Mouse (Mus musculus) MEL-GATA-1-ER (cell line): ENCODE measurements around the gene Olfr452.

Source experiments
- DNase-seq: peaks from one replicate; pipeline ENCODE4 v3.0.0-alpha.2; 2012; ENCODE audit warnings: low read depth; ENCODE audit errors: extremely low read depth

The Olfr452 gene

GRCm38 (mm10) chr6:42784793-42785192 is at the start of gene Olfr452:
Gene Olfr452, plus strand, starts transcription at chr6:42785093.
- DNase-seq: no peak

DNA sequence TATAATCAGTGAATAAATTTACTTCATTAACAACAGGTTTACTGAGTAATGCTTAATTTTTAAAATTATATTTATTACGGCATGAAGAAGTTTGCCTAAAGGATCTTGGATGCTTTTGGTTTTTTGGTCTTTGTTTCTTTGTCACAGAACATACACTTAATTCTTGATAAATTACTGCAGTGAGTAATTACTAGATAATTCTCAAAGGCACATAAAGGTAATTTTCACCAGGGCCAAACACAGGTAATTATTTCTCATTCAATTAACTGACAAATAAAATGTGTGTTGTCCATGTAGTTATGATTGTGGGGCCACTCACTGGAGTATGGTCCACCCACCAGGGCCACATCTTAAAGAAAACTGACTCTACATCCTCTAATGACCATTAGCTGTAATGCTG is 45.8 kb upstream of the Olfr452 start, which contains the start of gene Olfr453:
Gene Olfr453 (plus strand): TSS at position 301 of the 400 bp plus-strand sequence.
- DNase-seq: no peak

DNA sequence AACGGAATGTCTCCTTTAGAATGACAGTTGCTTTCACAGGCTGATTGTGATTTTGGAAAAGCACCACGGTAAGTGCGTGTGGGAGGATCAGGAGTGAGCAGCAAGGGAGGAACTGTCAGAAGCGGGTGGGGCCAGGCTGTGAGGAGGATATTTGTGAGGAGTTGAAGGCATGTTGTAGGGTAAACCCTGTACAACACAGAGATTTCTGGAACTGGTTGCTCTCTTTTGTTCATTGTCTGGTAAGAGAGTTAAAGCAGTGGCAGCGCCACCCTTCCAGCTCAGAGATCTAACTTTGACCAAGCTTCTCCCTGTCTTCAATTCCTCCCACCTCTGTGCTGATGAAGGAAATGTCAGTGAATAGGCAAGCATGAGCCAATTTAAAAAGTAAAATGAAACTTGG is 42.6 kb upstream of the Olfr452 start:
- no peak for DNase-seq

DNA sequence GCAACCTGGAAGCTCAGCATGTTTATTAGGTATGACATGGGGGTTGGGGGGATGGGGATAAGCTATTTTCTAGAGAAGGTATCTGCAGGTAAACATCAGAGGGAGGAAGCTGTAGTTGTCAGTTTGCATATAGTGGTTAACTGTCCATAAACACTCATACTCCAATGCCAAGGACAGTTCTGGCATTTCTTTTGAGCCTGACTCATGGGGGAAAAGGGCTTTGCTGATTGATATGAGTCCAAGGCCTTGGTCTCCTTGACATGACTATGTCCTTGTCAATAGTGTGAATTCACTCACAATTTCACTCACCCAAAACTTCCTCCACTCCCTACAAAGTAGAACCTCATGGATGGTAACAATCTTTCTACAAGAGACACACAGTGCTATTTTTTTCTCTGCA is 37.0 kb upstream of the Olfr452 start:
- no peak for DNase-seq

DNA sequence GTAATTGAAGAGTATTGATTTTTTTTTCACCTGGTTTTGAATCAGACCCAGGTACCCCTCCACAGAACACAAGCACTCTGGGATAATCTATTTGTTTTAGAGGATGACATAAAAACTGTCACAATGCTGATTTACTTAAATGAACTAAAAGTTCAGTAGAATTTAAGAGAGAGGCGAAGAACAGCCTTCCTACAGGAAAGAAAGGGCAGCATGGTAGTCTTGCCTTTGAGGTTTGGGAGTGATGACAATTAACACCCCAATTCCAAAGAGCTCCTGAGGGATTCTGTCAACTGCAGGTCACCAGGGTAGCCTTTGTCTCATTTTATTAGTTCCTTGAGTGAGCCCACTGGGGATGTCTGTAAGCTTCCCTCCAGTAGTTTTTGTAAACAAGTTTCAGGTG is 28.8 kb upstream of the Olfr452 start, which contains the start of gene Olfr38:
Gene Olfr38 (plus strand): TSS at position 301 of the 400 bp plus-strand sequence.
- no peak for DNase-seq

DNA sequence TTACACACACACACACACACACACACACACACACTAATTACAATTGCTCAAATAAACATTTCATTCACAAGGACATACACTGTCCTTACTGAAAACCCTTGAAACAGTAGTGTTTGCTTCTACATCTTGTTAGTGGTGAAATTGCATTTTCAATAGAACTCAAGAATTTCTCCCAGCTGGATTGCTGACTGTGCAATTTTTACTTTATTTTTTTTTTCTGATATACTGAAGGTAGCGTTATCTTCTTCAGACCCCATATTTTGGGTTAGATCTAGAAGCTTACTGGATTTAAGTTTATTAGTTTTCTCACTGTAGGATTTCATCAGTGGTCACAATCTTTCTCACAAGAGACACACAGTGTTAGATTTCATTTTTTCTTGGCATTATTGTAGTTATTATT is 7.8 kb upstream of the Olfr452 start:
- DNase-seq: no peak

DNA sequence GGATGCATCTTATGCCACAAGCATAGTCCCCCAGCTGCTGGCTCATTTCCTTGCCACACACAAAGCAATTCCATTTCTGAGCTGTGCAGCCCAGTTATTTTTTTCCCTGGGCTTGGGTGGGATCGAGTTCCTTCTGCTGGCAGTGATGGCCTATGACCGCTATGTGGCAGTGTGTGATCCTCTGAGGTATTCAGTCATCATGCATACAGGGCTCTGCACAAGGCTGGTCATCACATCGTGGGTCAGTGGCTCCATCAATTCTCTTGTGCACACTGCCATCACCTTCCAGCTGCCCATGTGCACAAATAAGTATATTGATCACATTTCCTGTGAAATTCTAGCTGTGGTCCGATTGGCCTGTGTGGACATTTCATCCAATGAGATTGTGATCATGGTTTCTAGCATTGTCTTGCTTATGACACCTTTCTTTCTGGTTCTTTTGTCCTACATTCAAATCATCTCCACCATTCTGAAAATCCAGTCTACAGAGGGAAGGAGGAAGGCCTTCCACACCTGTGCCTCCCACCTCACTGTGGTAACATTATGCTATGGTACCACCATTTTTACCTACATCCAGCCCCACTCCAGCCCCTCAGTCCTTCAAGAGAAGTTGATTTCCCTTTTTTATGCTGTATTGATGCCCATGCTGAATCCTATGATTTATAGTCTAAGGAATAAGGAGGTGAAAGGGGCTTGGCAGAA is 5.5 kb downstream of the Olfr452 start:
- no peak for DNase-seq

DNA sequence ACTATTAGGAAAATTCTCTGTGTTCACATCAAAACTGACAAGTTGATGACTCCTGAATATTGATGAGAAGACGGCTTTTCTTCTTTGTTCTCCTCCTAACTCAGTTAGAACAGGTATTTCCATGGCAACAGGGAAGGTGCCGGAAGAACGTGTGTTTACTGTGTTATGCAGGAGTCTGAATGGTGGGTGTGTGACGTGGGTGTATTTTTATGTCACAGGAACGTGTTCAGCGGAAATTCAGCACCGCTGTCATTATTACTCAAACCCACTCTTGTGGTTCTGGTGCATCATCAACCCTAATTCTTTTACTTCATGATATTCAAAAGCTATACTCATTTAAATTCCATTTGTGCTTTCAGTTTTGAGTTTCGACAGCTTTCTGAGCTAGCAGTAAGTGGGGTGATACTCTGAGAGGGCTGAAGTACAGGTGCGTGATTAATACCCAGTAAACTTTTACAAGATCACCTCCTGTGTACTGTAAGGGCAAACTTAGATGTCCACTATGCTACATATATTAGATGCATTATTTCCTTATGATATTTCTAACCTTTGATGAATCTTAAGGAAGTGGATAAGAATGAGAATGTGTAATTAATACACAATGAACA is 6.2 kb downstream of the Olfr452 start:
- no peak for DNase-seq

DNA sequence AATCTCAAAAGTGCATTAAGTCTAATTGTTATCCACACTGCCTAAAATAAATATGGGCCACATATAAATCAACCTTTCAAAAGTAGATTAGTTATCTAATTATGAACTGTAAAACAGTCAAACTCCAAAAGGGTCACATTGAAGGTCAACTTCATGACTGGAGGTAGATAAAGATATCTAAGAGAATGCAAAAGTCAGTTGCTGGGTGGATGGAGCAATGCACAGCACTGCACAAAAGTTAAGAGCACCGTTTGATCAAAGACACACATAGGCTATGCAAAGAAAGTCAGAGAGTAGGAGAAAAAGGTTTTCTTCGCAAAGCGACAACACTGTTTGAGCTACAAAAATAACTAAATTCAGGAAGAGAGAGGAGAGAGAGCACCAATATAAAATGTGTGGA is 10.1 kb downstream of the Olfr452 start:
- DNase-seq: no peak

DNA sequence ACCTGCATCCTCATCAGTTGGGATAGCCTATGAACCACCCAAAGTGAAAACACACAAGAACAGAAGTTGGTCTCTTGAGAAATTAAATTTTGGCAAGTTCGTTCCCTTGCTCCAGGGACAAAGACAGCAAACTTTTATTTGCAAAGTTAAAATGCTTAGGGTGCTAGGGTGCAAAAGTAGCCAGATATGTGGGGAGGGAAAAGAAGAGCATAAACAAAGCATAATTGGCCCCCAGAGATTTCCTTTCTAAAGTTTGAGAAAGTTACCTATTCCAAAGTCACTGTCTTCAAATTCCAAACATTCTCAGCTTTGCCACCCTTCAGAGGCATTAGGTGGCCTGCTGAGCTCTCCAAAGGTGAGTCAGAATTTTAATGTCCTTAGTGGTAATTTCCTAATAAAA is 26.7 kb downstream of the Olfr452 start, which contains the start of gene Olfr450:
Gene Olfr450 (plus strand): TSS at position 301 of the 400 bp plus-strand sequence.
- DNase-seq: no peak

GRCm38 (mm10) chr6:42834084-42834483 is 49.2 kb downstream of the Olfr452 start, which contains the start of gene Olfr449:
Gene Olfr449, plus strand, starts transcription at chr6:42834384.
- no peak for DNase-seq
